Mouse (Mus musculus): ENCODE data around the gene Cfap157.

The Cfap157 gene

GRCm38 (mm10) chr2:32784048-32784681 is at the start of gene Cfap157:
TSS of gene Cfap157 (minus strand) at chr2:32784428.
- DNase-seq: peak in 1 of 2 experiments; percentile 52

- no peak for DNase-seq
Measured at GRCm38 (mm10) chr2:32828979-32829676, 44.9 kb upstream of the Cfap157 start.

DNA sequence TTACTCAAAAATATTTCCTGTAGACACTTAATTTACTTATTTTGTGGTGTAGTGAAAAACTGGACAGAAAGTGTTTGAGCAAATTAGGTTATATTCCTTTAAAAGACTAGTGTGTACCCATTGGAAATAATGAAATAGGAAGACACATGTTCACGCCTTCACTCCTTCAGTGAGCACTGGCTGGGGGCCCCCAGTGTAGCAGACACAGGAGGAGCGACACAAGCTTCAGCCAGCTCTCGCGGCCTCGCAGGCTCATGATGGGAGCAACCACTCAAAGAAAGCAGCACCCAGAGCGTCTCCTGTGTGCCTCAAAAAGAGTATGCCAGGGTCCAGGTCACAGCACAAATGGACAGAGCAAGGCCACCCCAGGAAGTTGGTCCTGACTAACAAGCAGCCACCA is 41.6 kb upstream of the Cfap157 start:
- no peak for DNase-seq

GRCm38 (mm10) chr2:32824778-32825177 is 40.5 kb upstream of the Cfap157 start:
- DNase-seq: no peak

DNA sequence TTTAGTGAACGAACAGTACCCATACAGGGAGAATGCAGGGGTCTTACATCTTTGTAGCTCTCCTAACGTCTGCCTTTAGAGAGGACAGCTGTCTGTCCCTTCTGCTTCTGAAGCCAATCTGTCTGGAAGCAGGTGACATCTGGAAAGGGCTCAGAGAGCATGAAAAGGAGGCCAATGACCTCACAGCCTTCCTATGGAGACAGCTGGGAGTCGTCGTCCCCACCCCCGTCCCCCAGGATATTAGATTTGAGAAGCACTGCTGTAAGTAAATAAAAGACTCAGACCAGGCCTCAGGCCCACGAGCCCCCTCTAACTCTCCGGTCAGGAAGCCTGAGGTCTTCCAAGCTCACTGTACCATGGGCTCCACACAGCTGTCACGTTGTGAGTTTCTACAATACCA is 40.0 kb upstream of the Cfap157 start:
- DNase-seq: no peak

- DNase-seq: no peak
Measured at GRCm38 (mm10) chr2:32823579-32824154, 39.4 kb upstream of the Cfap157 start.

DNA sequence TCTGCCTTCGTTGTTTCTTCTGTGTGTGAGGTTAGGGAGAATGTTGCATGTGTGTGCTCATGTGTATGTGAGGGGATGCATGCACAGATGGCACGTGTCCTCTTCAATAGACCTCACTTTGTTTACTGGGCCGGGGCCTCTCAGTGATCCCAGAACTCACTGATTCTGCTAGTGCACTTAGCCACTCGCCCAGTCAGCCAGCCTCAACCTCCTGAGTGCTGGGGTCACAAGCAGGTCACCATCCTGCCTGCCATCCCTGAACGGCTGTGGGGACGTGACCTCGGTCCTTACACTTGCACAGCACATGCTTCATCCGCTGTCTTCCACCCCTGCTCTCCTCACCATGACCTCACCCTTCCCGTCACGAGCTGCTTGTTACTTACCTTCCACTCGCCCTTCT is 38.9 kb upstream of the Cfap157 start:
- no peak for DNase-seq

DNA sequence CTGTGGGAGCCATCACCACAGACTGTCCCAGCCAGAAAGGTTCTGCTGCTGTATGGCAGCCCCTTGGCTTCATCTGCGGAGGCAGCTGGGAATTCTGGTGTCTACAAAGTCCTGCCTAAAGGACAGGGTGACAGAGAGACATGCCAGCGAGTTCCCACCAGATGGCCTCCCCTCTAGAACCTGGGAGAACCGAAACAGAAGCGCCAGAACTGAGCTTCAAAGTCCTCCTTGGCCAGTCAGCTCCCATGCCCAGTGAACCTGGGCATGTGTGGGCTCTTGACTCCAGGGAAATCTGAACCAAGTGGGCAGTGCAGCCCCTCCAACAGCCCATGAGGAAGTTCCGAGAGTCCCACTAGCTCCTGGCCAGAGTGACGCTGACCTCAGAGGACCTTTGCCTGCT is 38.4 kb upstream of the Cfap157 start:
- no peak for DNase-seq

GRCm38 (mm10) chr2:32821041-32821802 is 37.0 kb upstream of the Cfap157 start:
- DNase-seq: peak; percentile 35 to 44

DNA sequence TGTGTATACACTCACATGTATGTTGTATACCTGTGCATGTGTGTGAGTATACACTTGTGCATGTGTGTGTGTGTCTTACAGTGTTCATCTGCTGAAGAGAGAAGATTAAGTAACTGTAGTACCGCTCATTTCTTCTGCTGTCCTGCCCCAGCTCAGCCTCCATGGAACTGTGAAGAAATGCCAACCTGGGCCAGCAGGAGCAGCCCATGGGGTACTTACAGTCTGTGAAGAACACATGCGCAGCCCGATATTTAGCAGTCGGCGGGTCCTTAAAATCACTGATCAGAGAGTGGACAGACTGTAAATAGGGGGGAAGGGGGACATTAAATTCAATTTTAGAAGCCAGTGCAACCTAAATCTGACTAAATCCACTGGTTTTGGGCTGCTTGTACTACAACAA is 34.0 kb upstream of the Cfap157 start:
- DNase-seq: no peak

GRCm38 (mm10) chr2:32817589-32817988 is 33.4 kb upstream of the Cfap157 start:
- no peak for DNase-seq

GRCm38 (mm10) chr2:32816946-32817581 is 32.8 kb upstream of the Cfap157 start:
- peak; percentile 19 to 49 for DNase-seq

- DNase-seq: no peak
Measured at GRCm38 (mm10) chr2:32816497-32816896, 32.3 kb upstream of the Cfap157 start.

DNA sequence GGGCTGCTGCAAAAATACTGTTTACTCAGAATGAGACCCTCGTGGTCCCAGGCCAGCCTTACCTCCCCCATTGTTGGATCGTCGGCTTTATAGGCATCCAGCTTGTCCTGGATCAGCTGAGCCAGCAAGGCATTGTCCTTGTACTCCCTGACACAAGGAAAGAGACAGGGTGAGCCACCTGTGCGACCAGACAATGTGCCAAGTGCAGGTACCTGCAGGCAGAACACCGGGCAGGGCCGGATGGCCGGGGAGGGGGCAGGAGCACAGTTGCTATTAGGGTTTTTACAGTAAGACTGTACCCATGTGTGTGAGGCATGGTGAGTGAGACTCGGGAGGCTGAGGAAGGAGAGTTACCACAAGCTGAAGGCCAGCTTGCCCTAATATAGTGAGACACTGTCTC is 27.7 kb upstream of the Cfap157 start:
- no peak for DNase-seq

DNA sequence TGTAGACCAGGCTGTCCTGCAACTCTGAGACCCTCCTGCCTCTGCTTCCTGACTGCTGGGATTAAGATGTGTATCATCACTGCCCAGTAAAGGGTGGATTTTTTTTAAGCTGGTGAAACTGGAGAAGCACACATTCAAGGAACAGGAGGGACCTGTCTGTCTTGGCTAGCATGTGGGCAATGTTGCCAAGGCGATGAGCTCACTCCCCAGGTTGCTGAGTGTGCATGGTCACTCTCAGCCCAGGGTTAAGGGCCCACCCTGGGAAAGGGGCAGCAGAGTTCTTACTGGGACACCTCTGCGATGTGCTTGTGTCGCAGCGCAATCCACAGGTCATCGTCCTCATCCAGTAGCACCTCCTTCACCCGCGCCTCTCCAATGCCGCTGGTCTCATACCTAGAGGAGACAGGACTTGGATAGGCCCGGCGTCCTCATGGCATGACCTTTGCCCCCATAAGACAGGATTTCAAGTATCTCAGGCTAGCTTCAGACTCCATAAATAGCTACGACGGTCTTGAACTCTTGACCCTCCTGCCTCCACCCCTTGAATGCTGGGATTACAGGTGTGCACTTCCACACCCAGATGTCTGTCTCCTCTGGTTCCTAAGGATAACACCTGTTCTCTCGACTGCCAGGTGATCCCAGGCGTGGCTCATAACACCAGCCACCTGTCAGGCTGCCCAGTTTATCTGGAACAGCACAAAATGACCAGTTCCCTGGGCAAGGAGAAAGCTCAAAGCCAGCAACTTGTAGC is 24.8 kb upstream of the Cfap157 start:
- no peak for DNase-seq

GRCm38 (mm10) chr2:32798251-32798962 is 14.2 kb upstream of the Cfap157 start:
- DNase-seq: no peak

- no peak for DNase-seq
Measured at GRCm38 (mm10) chr2:32795748-32796418, 11.7 kb upstream of the Cfap157 start.

DNA sequence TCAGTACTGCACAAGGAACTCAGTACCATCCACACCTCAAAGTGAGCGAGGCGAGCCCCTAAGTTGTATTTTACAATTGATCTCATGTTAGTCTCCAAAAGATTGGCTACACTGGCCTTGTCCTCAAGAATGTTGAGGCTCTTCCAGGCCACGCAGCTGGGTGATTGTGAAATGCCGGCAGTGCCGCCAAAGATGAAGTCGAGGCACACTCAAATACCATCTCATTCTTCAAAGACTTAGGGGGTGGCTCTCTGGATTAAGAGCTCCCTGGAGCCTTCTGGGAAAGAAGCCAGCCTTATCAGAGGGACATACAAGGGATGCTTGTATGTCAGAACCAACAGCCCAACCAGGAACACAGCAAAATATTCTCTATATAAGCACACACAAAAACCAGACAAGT is 7.1 kb upstream of the Cfap157 start:
- DNase-seq: peak; percentile 68 to 72

- no peak for DNase-seq
Measured at GRCm38 (mm10) chr2:32788581-32788980, 4.4 kb upstream of the Cfap157 start.

DNA sequence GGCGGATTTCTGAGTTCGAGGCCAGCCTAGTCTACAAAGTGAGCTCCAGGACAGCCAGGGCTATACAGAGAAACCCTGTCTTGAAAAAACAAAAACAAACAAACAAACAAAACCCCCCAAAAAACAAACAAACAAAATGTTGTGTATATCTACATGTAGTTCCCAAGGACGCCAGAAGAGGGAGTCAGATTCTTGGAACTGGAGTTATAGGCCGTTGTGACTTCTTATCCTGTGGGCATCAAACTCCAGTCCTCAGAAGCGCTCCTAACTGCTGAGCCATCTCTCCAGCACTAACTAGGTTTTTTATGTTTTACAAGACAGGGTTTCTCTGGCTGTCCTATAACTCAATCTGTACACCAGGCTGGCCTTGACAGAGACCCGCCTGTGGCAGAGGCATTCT is 2.9 kb upstream of the Cfap157 start:
- no peak for DNase-seq

GRCm38 (mm10) chr2:32781710-32782109 is 2.5 kb downstream of the Cfap157 start:
- no peak for DNase-seq
